Mouse (Mus musculus) embryonic stem cell, embryonic (primary cell): ENCODE measurements around the gene Zfp94.

Experiments used
- CTCF ChIA-PET, 4 experiments: fragments of 300-600 bp in 2 of 4; fragments of 350-600 bp in 2 of 4; sonication (Branson Sonifier 250); formaldehyde crosslinking; loops; one replicate each; lab custom pipeline; 2022; ENCODE audit warnings: inconsistent platforms in 2 of 4; lab: Charles Lee
- POLR2A ChIA-PET, 4 experiments: fragments of 300-600 bp in 2 of 4; fragments of 350-600 bp in 2 of 4; sonication (Branson Sonifier 250); formaldehyde crosslinking; loops; one replicate each; lab custom pipeline; 2022; ENCODE audit warnings: antibody characterized with exemption in 4 of 4, inconsistent platforms in 1 of 4; lab: Charles Lee

Gene Zfp94

GRCm38 (mm10) chr7:24294763-24295162 is 21.7 kb downstream of the Zfp94 start:
- ChIA-PET POLR2A (no interaction called here), CTCF (no interaction called here)

DNA sequence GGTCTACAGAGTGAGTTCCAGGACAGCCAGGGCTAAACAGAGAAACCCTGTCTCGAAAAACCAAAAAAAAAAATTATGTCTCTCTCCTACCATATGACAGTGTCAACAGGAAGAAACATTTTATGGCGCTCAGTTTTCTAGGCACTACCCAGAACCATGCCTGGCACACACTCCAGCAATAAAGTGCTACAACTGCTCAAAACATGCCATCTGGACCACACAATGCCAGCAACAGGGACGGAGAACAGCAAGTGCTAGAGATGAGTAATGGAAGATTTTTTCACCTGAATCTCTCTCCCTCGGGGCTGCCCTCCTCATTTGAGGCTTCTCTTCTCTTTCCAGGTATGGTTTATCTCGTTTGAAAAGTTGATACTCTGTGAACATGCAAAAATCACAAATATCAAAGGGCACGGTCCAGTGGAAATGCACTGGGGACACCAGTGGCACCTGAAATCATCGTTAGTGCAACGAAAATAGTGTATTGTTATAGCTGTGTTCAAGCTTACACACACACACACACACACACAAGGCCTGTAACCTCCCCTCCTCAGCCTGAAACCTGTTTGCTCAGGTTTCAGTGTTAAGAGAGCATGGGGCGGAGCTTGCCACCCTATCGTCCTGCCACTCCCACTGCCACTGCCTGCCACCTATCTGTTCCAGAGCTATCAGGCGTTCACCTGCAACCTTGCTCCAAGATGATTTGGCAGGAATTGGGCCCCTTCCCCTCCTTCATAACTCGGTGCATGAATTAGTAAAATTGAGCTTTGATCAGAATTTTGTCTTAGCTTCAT is 23.2 kb downstream of the Zfp94 start:
- ChIA-PET POLR2A (no interaction called here), CTCF (no interaction called here)

- ChIA-PET POLR2A (interaction anchor here in 3 of 4 experiments (0.5 to 1.3 kb wide), 3 partner anchors 21 to 82 kb away, joined by 3 read pairs; partner anchors contain the start of gene Zfp93 (in 1 of the 3)), CTCF (interaction anchor here in 3 of 4 experiments (0.6 to 1.3 kb wide), 4 partner anchors 24 to 167 kb away, joined by 3 to 7 read pairs (median 4); no protein-coding TSS in a partner anchor)
Measured at GRCm38 (mm10) chr7:24291387-24292090, 24.9 kb downstream of the Zfp94 start.

- ChIA-PET POLR2A (interaction anchor here in 2 of 4 experiments (0.6 to 0.9 kb wide), 3 partner anchors 9 to 501 kb away, joined by 3 read pairs; no protein-coding TSS in a partner anchor), CTCF (interaction anchor here in 2 of 4 experiments (0.6 to 0.8 kb wide), 3 partner anchors 9 to 652 kb away, joined by 3 to 4 read pairs (median 3); no protein-coding TSS in a partner anchor)
Measured at GRCm38 (mm10) chr7:24290106-24290693, 26.3 kb downstream of the Zfp94 start.

- POLR2A ChIA-PET = interaction anchor here in 2 of 4 experiments (0.9 to 1.2 kb wide), 2 partner anchors 11 to 21 kb away, joined by 4 to 5 read pairs; no protein-coding TSS in a partner anchor
- CTCF ChIA-PET = interaction anchor here in 1 of 4 experiments (1.2 to 1.3 kb wide), 3 partner anchors 28 to 171 kb away, joined by 3 to 4 read pairs (median 3); no protein-coding TSS in a partner anchor
Measured at GRCm38 (mm10) chr7:24288512-24288911, 28.0 kb downstream of the Zfp94 start.

GRCm38 (mm10) chr7:24287670-24288069 is 28.8 kb downstream of the Zfp94 start:
- ChIA-PET POLR2A (interaction anchor here in 3 of 4 experiments (0.6 to 1.3 kb wide), 10 partner anchors 12 to 154 kb away, joined by 3 to 5 read pairs (median 4); partner anchors contain the start of genes Zfp108 (in 1 of the 3), Zfp114 (in 1 of the 3) and Zfp235 (in 1 of the 3)), CTCF (interaction anchor here (0.6 to 2.2 kb wide), 31 partner anchors 8 to 201 kb away, joined by 3 to 20 read pairs (median 4); partner anchors contain the start of genes Zfp108 (in 3 of the 4), Zfp61 (in 2 of the 4), Smg9 (in 1 of the 4) and Zfp235 (in 1 of the 4))

GRCm38 (mm10) chr7:24286916-24287315 is 29.6 kb downstream of the Zfp94 start:
- ChIA-PET POLR2A (interaction anchor here in 2 of 4 experiments (1.1 to 1.3 kb wide), 2 partner anchors 33 to 153 kb away, joined by 3 read pairs; partner anchors contain the start of genes Zfp108 (in 1 of the 2) and Zfp235 (in 1 of the 2)), CTCF (interaction anchor here in 2 of 4 experiments (0.6 to 2.2 kb wide), 7 partner anchors 9 to 891 kb away, joined by 3 to 20 read pairs (median 5); no protein-coding TSS in a partner anchor)

DNA sequence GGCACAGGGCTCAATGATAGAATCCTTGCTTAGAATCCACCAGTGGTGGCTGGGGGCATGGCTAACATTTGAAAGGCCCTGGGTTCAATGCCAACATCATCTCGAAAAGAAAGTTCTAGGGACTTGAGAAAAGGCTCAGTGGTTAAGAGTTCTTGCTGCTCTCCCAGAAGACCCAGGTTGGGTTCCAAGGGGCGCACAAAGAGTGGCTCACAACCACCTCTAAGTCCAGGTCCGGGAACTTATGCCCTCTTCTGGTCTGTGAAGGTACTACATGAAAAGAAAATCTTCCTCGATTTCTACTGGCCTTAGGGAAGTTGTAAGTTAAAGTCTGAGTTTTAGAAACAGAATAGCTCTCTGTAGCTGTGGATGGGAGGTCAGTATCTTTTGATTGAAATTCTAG is 30.4 kb downstream of the Zfp94 start:
- CTCF ChIA-PET = interaction anchor here in 2 of 4 experiments (1.3 to 2.2 kb wide), 2 partner anchors 13 to 133 kb away, joined by 5 to 20 read pairs; no protein-coding TSS in a partner anchor
- POLR2A ChIA-PET = no interaction called here

- POLR2A ChIA-PET = interaction anchor here in 2 of 4 experiments (0.5 to 2.6 kb wide), 6 partner anchors 12 to 119 kb away, joined by 3 to 10 read pairs (median 5); partner anchors contain the start of genes Smg9 (in 1 of the 2) and Zfp61 (in 1 of the 2)
- CTCF ChIA-PET = interaction anchor here in 2 of 4 experiments (1.2 to 1.3 kb wide), 2 partner anchors 27 to 55 kb away, joined by 3 read pairs; partner anchors contain the start of gene Zfp108 (in 1 of the 2)
Measured at GRCm38 (mm10) chr7:24280858-24281145, 35.7 kb downstream of the Zfp94 start.

- ChIA-PET POLR2A (interaction anchor here in 2 of 4 experiments (0.5 to 2.6 kb wide), 9 partner anchors 11 to 191 kb away, joined by 3 to 10 read pairs (median 4); partner anchors contain the start of genes Smg9 (in 1 of the 2), Zfp108 (in 1 of the 2) and Zfp61 (in 1 of the 2)), CTCF (interaction anchor here in 3 of 4 experiments (0.6 to 1.3 kb wide), 4 partner anchors 26 to 685 kb away, joined by 3 to 5 read pairs (median 3); partner anchors contain the start of gene Zfp108 (in 1 of the 3))
Measured at GRCm38 (mm10) chr7:24280031-24280857, 36.2 kb downstream of the Zfp94 start.

- ChIA-PET CTCF (interaction anchor here in 1 of 4 experiments (0.7 kb wide), 1 partner anchor 9 kb away, joined by 3 read pairs; no protein-coding TSS in a partner anchor), POLR2A (interaction anchor here in 2 of 4 experiments (0.6 to 2.6 kb wide), 4 partner anchors 10 to 228 kb away, joined by 3 to 9 read pairs (median 6); no protein-coding TSS in a partner anchor)
Measured at GRCm38 (mm10) chr7:24278771-24279170, 37.7 kb downstream of the Zfp94 start.

DNA sequence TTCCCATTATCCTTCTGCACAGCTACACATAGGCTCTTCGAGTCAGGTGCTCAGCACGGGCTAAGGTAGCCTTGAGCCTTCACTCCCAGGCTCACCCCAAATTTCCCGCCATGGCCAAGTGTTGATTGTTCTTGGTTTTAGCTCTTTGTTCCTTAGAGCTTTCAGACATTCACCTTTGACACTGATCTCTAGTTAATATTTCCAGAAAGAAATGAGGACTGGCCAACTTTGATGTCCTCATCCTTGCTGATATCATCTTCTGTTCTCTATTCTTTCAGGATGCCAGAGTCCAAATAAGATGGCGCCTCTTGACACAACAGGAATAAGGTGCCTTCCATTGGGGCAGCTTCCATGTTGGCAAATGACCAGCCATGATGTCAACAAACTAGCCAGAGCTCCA is 42.0 kb downstream of the Zfp94 start:
- ChIA-PET POLR2A (interaction anchor here in 1 of 4 experiments (1.4 kb wide), 1 partner anchor 20 kb away, joined by 4 read pairs; the partner anchor contains the start of gene Zfp108), CTCF (no interaction called here)

- POLR2A ChIA-PET = interaction anchor here in 2 of 4 experiments (0.8 to 1.2 kb wide), 3 partner anchors 16 to 63 kb away, joined by 3 to 6 read pairs (median 4); partner anchors contain the start of genes Zfp108 (in 1 of the 2) and Zfp111 (in 1 of the 2)
- CTCF ChIA-PET = interaction anchor here in 1 of 4 experiments (2.1 kb wide), 1 partner anchor 16 kb away, joined by 11 read pairs; no protein-coding TSS in a partner anchor
Measured at GRCm38 (mm10) chr7:24271191-24271590, 45.3 kb downstream of the Zfp94 start.

- ChIA-PET POLR2A (interaction anchor here in 3 of 4 experiments (0.7 to 1.9 kb wide), 8 partner anchors 10 to 59 kb away, joined by 3 to 8 read pairs (median 3); partner anchors contain the start of genes Zfp108 (in 1 of the 3) and Zfp111 (in 1 of the 3)), CTCF (interaction anchor here in 3 of 4 experiments (0.6 to 3.1 kb wide), 5 partner anchors 16 to 117 kb away, joined by 3 to 11 read pairs (median 4); partner anchors contain the start of gene Zfp108 (in 1 of the 3))
Measured at GRCm38 (mm10) chr7:24270288-24270672, 46.2 kb downstream of the Zfp94 start, which contains the start of gene Zfp93. TSS of gene Zfp93 (plus strand) at chr7:24270420.

- CTCF ChIA-PET = interaction anchor here in 3 of 4 experiments (0.6 to 3.1 kb wide), 5 partner anchors 15 to 116 kb away, joined by 3 to 11 read pairs (median 4); partner anchors contain the start of gene Zfp108 (in 1 of the 3)
- POLR2A ChIA-PET = interaction anchor here in 3 of 4 experiments (0.5 to 1.9 kb wide), 11 partner anchors 9 to 136 kb away, joined by 3 to 8 read pairs (median 3); partner anchors contain the start of genes Zfp108 (in 2 of the 3) and Zfp235 (in 1 of the 3)
Measured at GRCm38 (mm10) chr7:24269667-24270287, 46.7 kb downstream of the Zfp94 start.
